Comparison of ENCODE assay signal across 9 mouse cellular contexts in the genomic region with DNA sequence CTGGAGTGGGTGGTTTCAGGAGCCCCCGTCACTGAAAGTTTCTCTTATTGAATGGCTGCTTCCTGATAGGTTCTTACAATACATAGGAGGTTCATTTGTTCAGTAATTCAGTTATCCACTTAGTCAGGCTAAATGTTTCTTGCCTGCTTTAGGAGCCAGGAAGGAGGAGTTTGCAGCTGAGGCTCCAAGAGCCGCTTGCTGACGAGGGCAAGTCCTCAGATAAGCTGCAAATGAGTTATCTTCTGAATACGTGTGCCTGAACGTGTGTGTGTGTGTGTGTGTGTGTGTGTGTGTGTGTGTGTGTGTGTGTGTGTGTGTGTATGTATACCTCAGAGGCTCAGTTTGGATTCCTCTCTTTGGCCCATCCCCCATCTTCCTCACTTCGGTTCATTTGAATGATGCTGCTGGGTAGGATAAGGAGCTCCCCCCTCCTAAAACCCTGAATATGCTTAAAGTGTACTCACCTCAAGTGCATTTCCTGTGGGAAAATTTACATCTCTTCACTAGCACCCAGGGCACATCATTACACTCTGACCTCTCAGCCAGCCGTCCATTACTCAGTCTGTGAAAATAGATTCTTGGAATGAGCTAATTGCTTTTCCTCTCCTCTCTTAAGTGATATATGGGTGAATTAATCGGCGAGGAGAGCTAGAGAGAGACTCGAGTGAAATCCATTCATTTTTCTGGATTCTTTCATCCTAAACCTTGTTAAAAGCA. TPM values are rescaled to one million over a fixed set of nuclear protein-coding genes. Genes with fewer than 3 reads are reported as not detected.
DNase-seq lines count a peak whose midpoint lies in the region; ATAC-seq and TF ChIP-seq lines count a peak whose summit lies in the region.
"Had no signal": no experiment of that assay in that cellular context is flagged by ENCODE, and none has a peak within 500 bp of the region (broad histone marks: within the 10 kb centered on the region; RNA-seq: fewer than 3 reads in every experiment).

No protein-coding gene starts in this region.

- peak; percentile 86 to 89 for TF ChIP-seq EP300 in MEL (IDR thresholded peaks at IDR 0.05; ENCODE audit: low read depth in 1 of 2, low read length in 2 of 2)
- peak; percentile 40; the same call in 1 of the 2 replicates for TF ChIP-seq EP300 in liver, postnatal 0 days (IDR thresholded peaks at IDR 0.05; ENCODE audit: low read depth)

- TF ChIP-seq POLR2A in MEL (IDR thresholded peaks at IDR 0.05; ENCODE audit: control insufficient read depth in 1 of 2, insufficient read depth in 1 of 2, low read depth in 1 of 2, low read length in 2 of 2, poor library complexity in 1 of 2), result no peak

- H3K4me1 ChIP-seq in intestine, embryonic 14.5 days (replicated peaks; ENCODE audit: control insufficient read depth, insufficient read depth, low read length), result peaks cover 30% of the 10 kb centered on the region
- H3K4me1 ChIP-seq in intestine, postnatal 0 days (replicated peaks; ENCODE audit: control insufficient read depth, insufficient read depth, low read length), result no peaks in the 10 kb centered on the region; the same call in none of the 2 replicates
- peaks cover 23 to 38% of the 10 kb centered on the region in 2 experiments for H3K4me1 ChIP-seq in MEL (ENCODE audit: control insufficient read depth in 1 of 2, insufficient read depth in 2 of 2, low read length in 2 of 2)
- H3K4me1 ChIP-seq in liver, postnatal 0 days (ENCODE audit: insufficient read depth), result peaks cover 33% of the 10 kb centered on the region

- no peak for DNase-seq in intestine, embryonic 14.5 days (ENCODE audit: low spot score)
- peak; percentile 91 for DNase-seq in MEL (ENCODE audit: low read depth, low spot score)
- DNase-seq in c-Kit-positive CD71-positive TER-119-positive erythroid progenitor cells, embryonic 14.5 days (ENCODE audit: low spot score), result peak; percentile 52
- DNase-seq in liver, postnatal 0 days, result peak; percentile 28
- no peak for DNase-seq in right cerebral cortex, postnatal 4 days
- no peak for DNase-seq in testis, postnatal 10 days (ENCODE audit: low spot score)
- DNase-seq: cerebellum, adult 9-11 months; lung, postnatal 14 days had no signal

- H3K4me2 ChIP-seq in intestine, embryonic 14.5 days (ENCODE audit: low read length), result no peak overlapping the region
- H3K4me2 ChIP-seq in intestine, postnatal 0 days (replicated peaks; ENCODE audit: low read depth), result no peak overlapping the region
- peak overlapping the region; percentile 27; the same call in 1 of the 2 replicates for H3K4me2 ChIP-seq in liver, postnatal 0 days (ENCODE audit: low read depth, low read length)

- H3K9ac ChIP-seq in intestine, embryonic 14.5 days (ENCODE audit: low read length), result no peak overlapping the region
- H3K9ac ChIP-seq in intestine, postnatal 0 days (ENCODE audit: low read depth, low read length), result no peak overlapping the region
- peak overlapping the region; percentile 42 for H3K9ac ChIP-seq in MEL (ENCODE audit: control insufficient read depth, low read depth, low read length, poor library complexity, severe bottlenecking)
- no peak overlapping the region for H3K9ac ChIP-seq in liver, postnatal 0 days (replicated peaks)

- TF ChIP-seq RAD21 in MEL (IDR thresholded peaks at IDR 0.05; ENCODE audit: low read depth, low read length), result no peak

- H3K27me3 ChIP-seq in intestine, embryonic 14.5 days (replicated peaks; ENCODE audit: control insufficient read depth, insufficient read depth, low read length), result no peaks in the 10 kb centered on the region
- H3K27me3 ChIP-seq in intestine, postnatal 0 days (replicated peaks; ENCODE audit: control insufficient read depth, insufficient read depth, low read length), result no peaks in the 10 kb centered on the region
- H3K27me3 ChIP-seq in MEL (ENCODE audit: control insufficient read depth in 1 of 2, insufficient read depth in 2 of 2, low read length in 2 of 2), result no peaks in the 10 kb centered on the region
- no peaks in the 10 kb centered on the region for H3K27me3 ChIP-seq in liver, postnatal 0 days (ENCODE audit: insufficient read depth, low read length)

- TF ChIP-seq CTCF in intestine, postnatal 0 days (IDR thresholded peaks at IDR 0.05; ENCODE audit: low read depth), result no peak
- TF ChIP-seq CTCF in MEL (IDR thresholded peaks at IDR 0.05 in 2 of 3, conservative IDR thresholded peaks at IDR 0.05 in 1 of 3; ENCODE audit: control insufficient read depth in 1 of 3, insufficient read depth in 1 of 3, low read depth in 2 of 3, low read length in 3 of 3, poor library complexity in 1 of 3, severe bottlenecking in 1 of 3), result no peak
- TF ChIP-seq CTCF in liver, postnatal 0 days (IDR thresholded peaks at IDR 0.05; ENCODE audit: low read depth), result no peak

- H3K36me3 ChIP-seq in intestine, embryonic 14.5 days (ENCODE audit: control insufficient read depth, insufficient read depth, low read length), result peaks cover 19% of the 10 kb centered on the region
- no peaks in the 10 kb centered on the region for H3K36me3 ChIP-seq in intestine, postnatal 0 days (ENCODE audit: control insufficient read depth, insufficient read depth)
- peaks cover 0 to 33% of the 10 kb centered on the region in 2 experiments; a peak in 2 of 4 replicates for H3K36me3 ChIP-seq in MEL (ENCODE audit: control insufficient read depth in 1 of 2, insufficient read depth in 2 of 2, low read length in 2 of 2)
- H3K36me3 ChIP-seq in liver, postnatal 0 days (replicated peaks; ENCODE audit: insufficient read depth, low read length), result no peaks in the 10 kb centered on the region

- peak overlapping the region; percentile 51; the same call in 1 of the 2 replicates for H3K27ac ChIP-seq in intestine, embryonic 14.5 days (ENCODE audit: low read depth)
- no peak overlapping the region for H3K27ac ChIP-seq in intestine, postnatal 0 days (ENCODE audit: low read depth, low read length)
- peak overlapping the region; percentile 91 for H3K27ac ChIP-seq in MEL (ENCODE audit: control insufficient read depth, low read depth, low read length)
- H3K27ac ChIP-seq in liver, postnatal 0 days (ENCODE audit: low read depth), result peak overlapping the region; percentile 60; the same call in 1 of the 2 replicates

- no peak overlapping the region for H3K4me3 ChIP-seq in intestine, embryonic 14.5 days (ENCODE audit: low read depth, low read length)
- no peak overlapping the region for H3K4me3 ChIP-seq in intestine, postnatal 0 days (ENCODE audit: low read depth, low read length)
- H3K4me3 ChIP-seq in MEL (ENCODE audit: control insufficient read depth in 1 of 2, insufficient read depth in 1 of 2, low read depth in 2 of 2, low read length in 2 of 2), result no peak overlapping the region; a peak in 1 of 4 replicates
- no peak overlapping the region for H3K4me3 ChIP-seq in liver, postnatal 0 days (ENCODE audit: low read depth, low read length)

- no peaks in the 10 kb centered on the region for H3K9me3 ChIP-seq in intestine, embryonic 14.5 days (ENCODE audit: control insufficient read depth, low read length)
- no peaks in the 10 kb centered on the region for H3K9me3 ChIP-seq in intestine, postnatal 0 days (ENCODE audit: control insufficient read depth)
- no peaks in the 10 kb centered on the region for H3K9me3 ChIP-seq in MEL (replicated peaks; ENCODE audit: insufficient read depth, low read length)
- H3K9me3 ChIP-seq in liver, postnatal 0 days (ENCODE audit: low read length), result no peaks in the 10 kb centered on the region

- WGBS in intestine, embryonic 14.5 days, result 31% methylated on average over 10 of the region's 10 CpGs
- 51% methylated on average over 10 of the region's 10 CpGs for WGBS in intestine, postnatal 0 days
- 49% methylated on average over 10 of the region's 10 CpGs for WGBS in liver, postnatal 0 days (ENCODE audit: insufficient replicate concordance)

- ATAC-seq in intestine, embryonic 14.5 days (replicated peaks; ENCODE audit: low FRiP score, low TSS enrichment, low read depth), result no peak
- no peak for ATAC-seq in intestine, postnatal 0 days
- peak; percentile 75 for ATAC-seq in liver, postnatal 0 days

- H3K79me2 ChIP-seq in MEL (ENCODE audit: control insufficient read depth, insufficient read depth, low read length, poor library complexity), result no peaks in the 10 kb centered on the region

TF ChIP-seq in MEL, 35 proteins besides CTCF, POLR2A, EP300 and RAD21 (continues in another document):
- TF ChIP-seq KAT2A (conservative IDR thresholded peaks at IDR 0.05; ENCODE audit: low read depth, low read length) (no peak), NRF1 (IDR thresholded peaks at IDR 0.05; ENCODE audit: insufficient read depth, low read depth, low read length, poor library complexity, severe bottlenecking) (0 out of 2 replicates have a peak, but pooled peaks have one; percentile 33), MAZ (IDR thresholded peaks at IDR 0.05; ENCODE audit: low read depth, low read length) (peak; percentile 76; the same call in 1 of the 2 replicates), USF2 (IDR thresholded peaks at IDR 0.05; ENCODE audit: borderline replicate concordance in 1 of 2, insufficient read depth in 1 of 2, low read depth in 1 of 2, low read length in 2 of 2) (no peak), E2F4 (IDR thresholded peaks at IDR 0.05; ENCODE audit: borderline replicate concordance, low read depth, low read length) (no peak), GABPA (IDR thresholded peaks at IDR 0.05; ENCODE audit: low read depth, low read length) (0 out of 2 replicates have a peak, but pooled peaks have one; percentile 31), ZKSCAN1 (IDR thresholded peaks at IDR 0.05; ENCODE audit: low read depth, low read length) (no peak; the same call in 1 of the 2 replicates), UBTF (IDR thresholded peaks at IDR 0.05; ENCODE audit: borderline replicate concordance, insufficient read depth, low read depth, low read length) (no peak), CHD2 (IDR thresholded peaks at IDR 0.05; ENCODE audit: low read length) (peak; percentile 20; the same call in 1 of the 2 replicates), ZC3H11A (IDR thresholded peaks at IDR 0.05; ENCODE audit: low read depth, low read length) (no peak)

RNA-seq across cellular contexts. Expression of a gene that starts 35.3 kb away (rescaled TPM):
- 21.3 and 24.6 TPM in 2 replicates for polyA plus RNA-seq in intestine, embryonic 14.5 days (2014; fragmentation: Nextera tagmentation; extraction: Ambion mirVana)
- 4.0 and 4.5 TPM in 2 replicates for polyA plus RNA-seq in intestine, postnatal 0 days (2015; fragmentation: Nextera tagmentation; extraction: Ambion mirVana)
- total RNA-seq in MEL (2012; rRNA removed), result 0.12 and 0.16 TPM in 2 replicates
- under 1 TPM in 1 of 2 experiments, not detected in 1; 0.19 TPM for polyA plus RNA-seq in MEL (2012; ENCODE audit: insufficient read depth in 1 of 2, insufficient read length in 2 of 2, low read depth in 1 of 2, low replicate concordance in 2 of 2, missing spikeins in 1 of 2)
- 1.0 and 1.1 TPM in 2 replicates for polyA plus RNA-seq in liver, postnatal 0 days (2015; fragmentation: Nextera tagmentation; extraction: Ambion mirVana)

RNA-seq across cellular contexts. Expression of a gene that starts 39.0 kb away (rescaled TPM):
- polyA plus RNA-seq in intestine, embryonic 14.5 days (2014; fragmentation: Nextera tagmentation; extraction: Ambion mirVana), result 4.1 and 4.6 TPM in 2 replicates
- polyA plus RNA-seq in intestine, postnatal 0 days (2015; fragmentation: Nextera tagmentation; extraction: Ambion mirVana), result 9.5 and 10.2 TPM in 2 replicates
- 3.9 and 6.8 TPM in 2 replicates for total RNA-seq in MEL (2012; rRNA removed)
- polyA plus RNA-seq in MEL (2012; ENCODE audit: insufficient read depth in 1 of 2, insufficient read length in 2 of 2, low read depth in 1 of 2, low replicate concordance in 2 of 2, missing spikeins in 1 of 2), result 1 to 10 TPM in 1 of 2 experiments, not detected in 1; 4.1 TPM
- 3.6 and 5.2 TPM in 2 replicates for polyA plus RNA-seq in liver, postnatal 0 days (2015; fragmentation: Nextera tagmentation; extraction: Ambion mirVana)

Comparison
In these comparisons a context has a peak if more than half of its experiments do, and no peak if none do; other contexts are left out.
1. DNase-seq: peak in MEL (single experiment), c-Kit-positive CD71-positive TER-119-positive erythroid progenitor cells, embryonic 14.5 days (single experiment) and liver, postnatal 0 days (single experiment); none in intestine, embryonic 14.5 days (single experiment), right cerebral cortex, postnatal 4 days (single experiment) and testis, postnatal 10 days (single experiment).